Comparison of ENCODE assay signal across 12 mouse cellular contexts in the genomic region with DNA sequence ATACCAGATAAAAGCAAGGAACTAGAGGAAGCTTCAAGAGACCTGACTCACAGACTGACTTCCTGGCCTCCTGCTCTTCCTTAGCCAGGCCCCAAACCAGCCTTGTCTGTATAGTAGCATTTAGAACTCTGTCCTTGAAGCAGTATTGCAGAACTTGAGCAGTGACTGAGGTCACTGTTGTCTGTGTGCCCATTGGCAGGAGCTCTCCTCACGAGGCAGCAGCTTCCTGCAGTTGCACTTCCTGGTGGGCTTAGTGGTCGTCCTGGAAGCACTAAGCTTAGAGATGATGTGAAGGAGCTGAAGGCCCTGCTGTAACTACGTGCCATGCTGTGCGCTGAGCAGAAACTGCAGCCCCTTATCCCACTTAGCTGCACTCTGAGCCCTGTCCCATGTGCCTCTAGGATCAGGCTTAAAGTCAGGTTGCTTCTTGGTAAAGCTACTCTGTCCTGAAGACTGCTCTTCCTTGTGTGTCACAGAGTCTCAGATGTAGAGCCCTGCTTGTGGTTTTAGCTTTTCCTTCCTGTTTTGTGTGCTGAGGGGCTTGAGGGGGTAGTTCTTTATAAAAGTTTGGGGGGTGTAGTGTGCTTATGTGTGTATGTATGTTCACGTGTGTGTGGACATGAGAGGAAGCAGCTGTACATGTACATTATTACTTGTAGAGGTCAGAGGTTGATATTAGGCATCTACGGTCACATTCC. TPM values are rescaled to one million over a fixed set of nuclear protein-coding genes. Genes with fewer than 3 reads are reported as not detected.
DNase-seq lines count a peak whose midpoint lies in the region; ATAC-seq and TF ChIP-seq lines count a peak whose summit lies in the region.
"Had no signal": no experiment of that assay in that cellular context is flagged by ENCODE, and none has a peak within 500 bp of the region (broad histone marks: within the 10 kb centered on the region; RNA-seq: fewer than 3 reads in every experiment).

No protein-coding gene starts in this region.

- no peak for ATAC-seq in hindbrain, postnatal 0 days
- ATAC-seq in liver, embryonic 13.5 days (ENCODE audit: low read depth) = no peak
- ATAC-seq in midbrain, embryonic 14.5 days (ENCODE audit: low FRiP score, low TSS enrichment) = no peak
- ATAC-seq: midbrain, embryonic 15.5 days had no signal

- no peak for TF ChIP-seq CTCF in hindbrain, postnatal 0 days (IDR thresholded peaks at IDR 0.05; ENCODE audit: low read depth)

- peaks cover 32% of the 10 kb centered on the region for H3K36me3 ChIP-seq in hindbrain, postnatal 0 days (ENCODE audit: insufficient read depth, low read length)
- H3K36me3 ChIP-seq in hindbrain, embryonic 10.5 days = peaks cover 63% of the 10 kb centered on the region
- H3K36me3 ChIP-seq in liver, embryonic 13.5 days = peaks cover 35% of the 10 kb centered on the region
- peaks cover 49% of the 10 kb centered on the region for H3K36me3 ChIP-seq in midbrain, embryonic 14.5 days (ENCODE audit: control insufficient read depth, insufficient read depth, low read length)

- no peak overlapping the region for H3K4me3 ChIP-seq in hindbrain, postnatal 0 days (ENCODE audit: low read length)
- H3K4me3 ChIP-seq in hindbrain, embryonic 10.5 days = no peak overlapping the region
- H3K4me3 ChIP-seq in liver, embryonic 13.5 days (replicated peaks) = no peak overlapping the region
- no peak overlapping the region for H3K4me3 ChIP-seq in midbrain, embryonic 14.5 days (replicated peaks; ENCODE audit: low read depth, low read length)
- H3K4me3 ChIP-seq: embryonic facial prominence, embryonic 15.5 days; midbrain, embryonic 15.5 days had no signal

- H3K27me3 ChIP-seq in hindbrain, postnatal 0 days (ENCODE audit: insufficient read depth, low read length) = no peaks in the 10 kb centered on the region
- H3K27me3 ChIP-seq in hindbrain, embryonic 10.5 days (ENCODE audit: insufficient read depth, poor library complexity, severe bottlenecking) = no peaks in the 10 kb centered on the region
- H3K27me3 ChIP-seq in liver, embryonic 13.5 days = no peaks in the 10 kb centered on the region
- H3K27me3 ChIP-seq in midbrain, embryonic 14.5 days (ENCODE audit: control insufficient read depth, insufficient read depth, low read length) = no peaks in the 10 kb centered on the region
- H3K27me3 ChIP-seq: embryonic facial prominence, embryonic 15.5 days; midbrain, embryonic 15.5 days had no signal

- 0 out of 2 replicates have a peak overlapping the region, but pooled peaks have one; percentile 26 for H3K27ac ChIP-seq in hindbrain, postnatal 0 days
- H3K27ac ChIP-seq in hindbrain, embryonic 10.5 days = no peak overlapping the region
- H3K27ac ChIP-seq in liver, embryonic 13.5 days = peak overlapping the region; percentile 44; the same call in 1 of the 2 replicates
- no peak overlapping the region for H3K27ac ChIP-seq in midbrain, embryonic 14.5 days (replicated peaks; ENCODE audit: low read depth, low read length)
- H3K27ac ChIP-seq: embryonic facial prominence, embryonic 15.5 days; midbrain, embryonic 15.5 days had no signal

- H3K9me3 ChIP-seq in hindbrain, postnatal 0 days (ENCODE audit: low read length) = no peaks in the 10 kb centered on the region
- no peaks in the 10 kb centered on the region for H3K9me3 ChIP-seq in hindbrain, embryonic 10.5 days
- H3K9me3 ChIP-seq in liver, embryonic 13.5 days (replicated peaks) = no peaks in the 10 kb centered on the region
- no peaks in the 10 kb centered on the region for H3K9me3 ChIP-seq in midbrain, embryonic 14.5 days (ENCODE audit: control insufficient read depth, low read length)
- H3K9me3 ChIP-seq: embryonic facial prominence, embryonic 15.5 days; midbrain, embryonic 15.5 days had no signal

- WGBS in hindbrain, postnatal 0 days = 80% methylated on average over 6 of the region's 6 CpGs
- WGBS in hindbrain, embryonic 10.5 days = 87% methylated on average over 6 of the region's 6 CpGs
- 37% methylated on average over 6 of the region's 6 CpGs for WGBS in liver, embryonic 13.5 days (ENCODE audit: insufficient replicate concordance)
- 91% methylated on average over 6 of the region's 6 CpGs for WGBS in midbrain, embryonic 14.5 days

- no peak overlapping the region for H3K9ac ChIP-seq in hindbrain, postnatal 0 days (replicated peaks; ENCODE audit: low read length)
- H3K9ac ChIP-seq in liver, embryonic 13.5 days = no peak overlapping the region
- H3K9ac ChIP-seq in midbrain, embryonic 14.5 days (replicated peaks; ENCODE audit: low read length) = no peak overlapping the region
- H3K9ac ChIP-seq: embryonic facial prominence, embryonic 15.5 days; hindbrain, embryonic 14.5 days; midbrain, embryonic 15.5 days had no signal

- no peaks in the 10 kb centered on the region for H3K4me1 ChIP-seq in hindbrain, postnatal 0 days (ENCODE audit: insufficient read depth, low read length)
- no peaks in the 10 kb centered on the region for H3K4me1 ChIP-seq in hindbrain, embryonic 10.5 days (replicated peaks)
- peaks cover 14% of the 10 kb centered on the region; the same call in 1 of the 2 replicates for H3K4me1 ChIP-seq in liver, embryonic 13.5 days (replicated peaks)
- no peaks in the 10 kb centered on the region for H3K4me1 ChIP-seq in midbrain, embryonic 14.5 days (ENCODE audit: control insufficient read depth, insufficient read depth, low read length)
- H3K4me1 ChIP-seq: midbrain, embryonic 15.5 days had no signal

- H3K4me2 ChIP-seq in hindbrain, postnatal 0 days (ENCODE audit: low read depth, low read length) = no peak overlapping the region
- no peak overlapping the region for H3K4me2 ChIP-seq in liver, embryonic 13.5 days
- no peak overlapping the region for H3K4me2 ChIP-seq in midbrain, embryonic 14.5 days (ENCODE audit: low read length)
- H3K4me2 ChIP-seq: embryonic facial prominence, embryonic 15.5 days; hindbrain, embryonic 14.5 days; midbrain, embryonic 15.5 days had no signal

- DNase-seq in hindbrain, postnatal 0 days (ENCODE audit: low spot score) = no peak
- no peak for DNase-seq in hindbrain, embryonic 10.5 days (ENCODE audit: low spot score)
- DNase-seq in adipocyte (ENCODE audit: low spot score) = peak; percentile 68
- DNase-seq in liver, embryonic 13.5 days = no peak
- DNase-seq in thymus, postnatal 10 days (ENCODE audit: low spot score in 2 of 2) = peak; percentile 14 to 26
- no peak for DNase-seq in midbrain, embryonic 14.5 days
- DNase-seq in right cerebral cortex, adult 18-20 months = no peak
- no peak for DNase-seq in ovary, postnatal 10 days (ENCODE audit: low spot score)
- DNase-seq: cerebellum, postnatal 25 days had no signal

RNA-seq across cellular contexts. Expression of gene Tmc8, which starts 57.1 kb away (rescaled TPM):
- 0.73 and 0.75 TPM in 2 replicates for total RNA-seq in hindbrain, postnatal 0 days (2014; rRNA removed)
- polyA plus RNA-seq in hindbrain, postnatal 0 days (2015; fragmentation: Nextera tagmentation; extraction: Ambion mirVana) = 0.44 and 0.86 TPM in 2 replicates
- polyA plus RNA-seq in hindbrain, embryonic 10.5 days (2016; fragmentation: Nextera tagmentation; extraction: Ambion mirVana) = 1.5 TPM in 2 replicates
- polyA plus RNA-seq in liver, embryonic 13.5 days (2015; fragmentation: Nextera tagmentation; extraction: Ambion mirVana) = 16.0 and 16.2 TPM in 2 replicates
- polyA plus RNA-seq in midbrain, embryonic 14.5 days (2014; fragmentation: Nextera tagmentation; extraction: Ambion mirVana) = 0.32 and 0.66 TPM in 2 replicates

RNA-seq across cellular contexts. Expression of gene Tmc6, which starts 57.2 kb away (rescaled TPM):
- 3.3 and 4.7 TPM in 2 replicates for total RNA-seq in hindbrain, postnatal 0 days (2014; rRNA removed)
- polyA plus RNA-seq in hindbrain, postnatal 0 days (2015; fragmentation: Nextera tagmentation; extraction: Ambion mirVana) = 3.2 and 4.9 TPM in 2 replicates
- polyA plus RNA-seq in hindbrain, embryonic 10.5 days (2016; fragmentation: Nextera tagmentation; extraction: Ambion mirVana) = 13.3 and 17.9 TPM in 2 replicates
- polyA plus RNA-seq in liver, embryonic 13.5 days (2015; fragmentation: Nextera tagmentation; extraction: Ambion mirVana) = 53.0 and 53.7 TPM in 2 replicates
- polyA plus RNA-seq in midbrain, embryonic 14.5 days (2014; fragmentation: Nextera tagmentation; extraction: Ambion mirVana) = 2.4 and 3.6 TPM in 2 replicates

Comparison
In these comparisons a context has a peak if more than half of its experiments do, and no peak if none do; other contexts are left out.
1. H3K27ac ChIP-seq: peak in hindbrain, postnatal 0 days (single experiment) and liver, embryonic 13.5 days (single experiment); none in hindbrain, embryonic 10.5 days (single experiment) and midbrain, embryonic 14.5 days (single experiment).
2. DNase-seq: peak in adipocyte (single experiment) and thymus, postnatal 10 days (2 of 2); none in hindbrain, postnatal 0 days (single experiment), hindbrain, embryonic 10.5 days (single experiment), liver, embryonic 13.5 days (single experiment), midbrain, embryonic 14.5 days (single experiment), right cerebral cortex, adult 18-20 months (single experiment) and ovary, postnatal 10 days (single experiment).